Mouse (Mus musculus) urinary bladder, postnatal 36 days (tissue): ENCODE measurements around the gene Ptbp2.

Experiments used
- DNase-seq, 2 experiments: peaks; one replicate each; pipeline ENCODE4 v3.0.0; 2022; ENCODE audit warnings: low spot score in 2 of 2, mixed read lengths in 1 of 2

The Ptbp2 gene

DNA sequence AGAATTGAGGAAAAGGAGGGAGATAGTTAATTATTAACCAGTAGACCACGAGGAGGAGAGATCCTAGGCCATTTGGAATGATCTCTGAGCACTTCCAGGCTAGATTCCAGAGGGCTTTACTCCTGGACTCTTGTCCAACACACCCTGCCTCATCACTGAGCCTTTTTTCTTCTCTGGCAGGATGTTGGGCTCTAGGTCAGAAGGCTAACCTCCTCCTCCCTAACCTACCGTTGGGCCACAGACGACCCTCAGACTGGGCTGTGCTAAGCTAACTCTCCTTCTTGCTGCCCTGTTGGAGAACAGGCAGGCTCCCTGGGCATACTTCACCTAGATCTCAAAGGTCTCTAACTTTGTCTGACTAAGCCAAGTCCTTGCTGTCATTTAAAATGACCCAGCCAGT, 82.8 kb downstream of the Ptbp2 start:
- DNase-seq: no peak

DNA sequence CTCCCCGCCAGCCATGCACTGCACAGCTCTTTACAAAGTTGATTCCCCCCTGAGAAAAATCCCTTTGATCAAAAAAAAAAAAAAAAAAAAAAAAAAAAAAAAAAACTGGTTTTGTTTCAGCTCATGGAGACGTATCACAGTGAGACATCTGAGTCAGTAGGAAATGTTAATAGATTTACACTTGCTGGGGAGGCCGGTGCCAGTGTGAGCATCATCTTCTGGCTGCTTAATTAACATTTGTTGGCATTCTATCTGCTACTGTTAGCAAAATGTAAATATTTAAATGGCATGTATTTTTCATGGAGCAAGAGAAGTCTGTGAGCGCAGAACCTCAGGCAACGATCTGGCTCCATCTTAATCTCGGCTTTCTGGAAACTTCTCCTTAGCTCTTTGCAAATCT, 99.5 kb downstream of the Ptbp2 start:
- DNase-seq: no peak
